Mouse (Mus musculus) kidney, postnatal 0 days (tissue): Measurements from ENCODE around the gene Olfr558. TPM values are rescaled to one million over a fixed set of nuclear protein-coding genes. Genes with fewer than 3 reads are reported as not detected.

Source experiments
- ATAC-seq: fragments of 200-750 bp; cut with Nextera tagmentation; replicated peaks from 2 replicates; pipeline ENCODE4 v1.8.0; 2017; ENCODE audit warnings: low read depth, moderate number of reproducible peaks, moderate TSS enrichment, moderate library complexity; ENCODE audit not compliant: low FRiP score
- DNase-seq: peaks from one replicate; pipeline ENCODE4 v3.0.0-alpha.2; 2016; ENCODE audit warnings: low spot score
- H3K27ac ChIP-seq: fragments of 300-500 bp; sonication (generic); 2 replicates; pipeline ENCODE4 v1.5.1; 2014; ENCODE audit warnings: mild to moderate bottlenecking
- H3K27me3 ChIP-seq: fragments of 300-500 bp; sonication (generic); 2 replicates; pipeline ENCODE4 v1.6.1; 2014; ENCODE audit warnings: low read length, mixed read lengths; ENCODE audit not compliant: insufficient read depth
- H3K36me3 ChIP-seq: fragments of 300-500 bp; sonication (generic); 2 replicates; pipeline ENCODE4 v1.6.1; 2014; ENCODE audit warnings: low read length, mixed read lengths; ENCODE audit not compliant: insufficient read depth
- H3K4me1 ChIP-seq: fragments of 300-500 bp; sonication (generic); replicated peaks from 2 replicates; pipeline ENCODE4 v1.6.1; 2014; ENCODE audit warnings: antibody characterized with exemption, low read length, mixed read lengths; ENCODE audit not compliant: insufficient read depth
- H3K4me2 ChIP-seq: fragments of 300-500 bp; sonication (generic); 2 replicates; pipeline ENCODE4 v1.6.1; 2014; ENCODE audit warnings: mild to moderate bottlenecking, low read length, moderate library complexity, mixed read lengths
- H3K4me3 ChIP-seq: fragments of 300-500 bp; sonication (generic); replicated peaks from 2 replicates; pipeline ENCODE4 v1.5.1; 2014; ENCODE audit warnings: low read depth, low read length
- H3K9ac ChIP-seq: fragments of 300-500 bp; sonication (generic); 2 replicates; pipeline ENCODE4 v1.6.1; 2014; ENCODE audit warnings: low read depth, low read length
- H3K9me3 ChIP-seq: fragments of 300-500 bp; sonication (generic); replicated peaks from 2 replicates; pipeline ENCODE4 v1.6.1; 2016; ENCODE audit warnings: low read length, inconsistent platforms, mixed read lengths
- CTCF ChIP-seq: IDR thresholded peaks from 2 replicates; pipeline ENCODE4 v1.5.1; 2016; ENCODE audit warnings: antibody characterized with exemption, low read depth, mild to moderate bottlenecking, moderate library complexity
- WGBS: fragments of 180-500 bp; shearing (Covaris S2); extraction: QIAGEN DNeasy Blood & Tissue Kit; methylation state at CpG from one replicate; pipeline ENCODE4 v1.1.7; 2014; 5-methylcytosine and 5-hydroxymethylcytosine counted together
- polyA plus RNA-seq: library from polyadenylated mRNA; unstranded; fragments of >200 nt; fragmentation: Nextera tagmentation; extraction: Ambion mirVana; gene quantifications from 2 replicates; pipeline ENCODE4 v1.2.1, GENCODE M21; 2015

Olfr558 gene
- polyA plus RNA-seq, 1 experiment from 2014 or later, result 1.4 TPM

DNA sequence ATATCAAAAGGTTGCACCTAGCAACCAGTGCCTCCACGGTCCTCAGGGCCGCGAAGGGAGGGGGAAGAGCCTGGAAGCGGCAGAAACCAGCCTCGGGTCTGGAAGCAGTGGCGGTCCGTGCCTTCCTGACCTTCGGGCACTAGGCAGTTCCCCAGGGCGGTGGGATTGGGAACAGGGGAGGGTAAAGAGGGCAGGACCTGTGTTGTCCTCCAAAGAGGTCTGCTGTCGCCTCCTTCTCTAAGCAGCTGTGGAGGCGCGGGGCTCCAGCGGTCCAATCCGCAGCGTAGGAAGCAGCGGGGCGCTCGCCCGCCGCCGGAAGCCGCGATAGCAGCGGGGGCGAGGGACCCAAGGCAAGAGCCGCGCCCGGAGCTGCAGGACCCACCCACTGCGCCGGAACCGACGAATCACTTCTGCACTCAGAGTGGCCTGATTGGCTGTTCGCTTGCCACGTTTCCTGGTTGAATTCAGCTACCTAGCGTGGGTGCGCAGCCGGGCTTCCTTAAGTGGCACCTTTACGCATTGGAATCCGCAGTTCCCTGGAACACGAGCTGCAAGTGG lies 15.0 kb upstream of the Olfr558 start, which contains the start of gene Trim68:
Gene Trim68, minus strand, starts transcription at position 384 of the 558 bp plus-strand sequence.
- H3K4me1 ChIP-seq, result no peaks in the 10 kb centered on the region
- H3K4me2 ChIP-seq, result peak within 1 kb of the TSS; percentile 71
- TF ChIP-seq CTCF, result no peak
- H3K27ac ChIP-seq, result 0 out of 2 replicates have a peak within 1 kb of the TSS, but pooled peaks have one; percentile 37
- peak within 1 kb of the TSS; percentile 56 for H3K4me3 ChIP-seq
- under 1% methylated on average over 40 of the region's 40 CpGs for WGBS
- DNase-seq, result peak; percentile 95
- no peaks in the 10 kb centered on the region for H3K27me3 ChIP-seq
- no peaks in the 10 kb centered on the region for H3K36me3 ChIP-seq
- peak; percentile 99 for ATAC-seq
- peak within 1 kb of the TSS; percentile 73 for H3K9ac ChIP-seq
- H3K9me3 ChIP-seq, result no peaks in the 10 kb centered on the region

DNA sequence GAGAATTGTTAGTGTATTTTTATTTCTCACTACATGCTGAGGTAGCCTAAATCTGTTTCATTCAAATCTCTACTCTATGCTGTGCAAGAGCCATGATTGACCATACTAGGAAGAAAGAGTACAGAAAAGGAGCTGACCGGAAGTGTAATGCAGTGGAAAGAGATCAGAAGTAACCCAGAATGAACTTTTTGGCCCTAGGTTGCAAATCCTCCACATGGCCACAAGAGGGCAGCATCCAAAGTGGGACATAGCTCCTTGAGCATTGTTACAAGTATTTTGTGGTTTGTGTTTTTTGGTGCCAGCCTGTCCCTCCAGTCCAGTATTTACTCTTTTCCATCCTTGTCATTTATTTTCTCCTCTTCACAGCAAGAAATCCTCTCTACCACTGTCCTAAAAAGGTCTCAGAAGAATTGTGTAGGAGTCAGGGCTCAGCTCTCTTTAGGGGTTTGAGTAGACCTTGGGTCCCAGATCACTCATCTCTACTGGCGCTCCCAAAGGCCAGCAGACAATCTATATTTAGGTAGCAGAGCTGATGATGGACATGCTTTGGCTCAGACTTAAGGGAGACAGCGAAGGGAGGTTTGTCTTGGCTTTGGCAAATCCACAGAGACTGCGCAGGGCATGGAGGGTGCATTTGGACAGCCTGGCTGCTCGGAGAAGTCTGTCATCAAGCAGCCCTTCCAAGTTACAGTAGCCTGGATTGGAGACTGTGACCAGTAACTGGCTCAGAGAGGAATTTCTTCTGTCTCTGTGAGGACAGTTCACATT lies 6.5 kb upstream of the Olfr558 start, which contains the start of gene Olfr557:
Gene Olfr557, plus strand, starts transcription at position 553 of the 768 bp plus-strand sequence.
- DNase-seq, result peak; percentile 63
- no peaks in the 10 kb centered on the region for H3K9me3 ChIP-seq
- no peaks in the 10 kb centered on the region for H3K27me3 ChIP-seq
- no peaks in the 10 kb centered on the region for H3K36me3 ChIP-seq
- TF ChIP-seq CTCF, result peak; percentile 93
- 69% methylated on average over 5 of the region's 5 CpGs for WGBS
- H3K27ac ChIP-seq, result no peak within 1 kb of the TSS
- H3K4me3 ChIP-seq, result no peak within 1 kb of the TSS
- no peak within 1 kb of the TSS for H3K9ac ChIP-seq
- H3K4me2 ChIP-seq, result no peak within 1 kb of the TSS
- no peaks in the 10 kb centered on the region for H3K4me1 ChIP-seq
- ATAC-seq, result no peak

DNA sequence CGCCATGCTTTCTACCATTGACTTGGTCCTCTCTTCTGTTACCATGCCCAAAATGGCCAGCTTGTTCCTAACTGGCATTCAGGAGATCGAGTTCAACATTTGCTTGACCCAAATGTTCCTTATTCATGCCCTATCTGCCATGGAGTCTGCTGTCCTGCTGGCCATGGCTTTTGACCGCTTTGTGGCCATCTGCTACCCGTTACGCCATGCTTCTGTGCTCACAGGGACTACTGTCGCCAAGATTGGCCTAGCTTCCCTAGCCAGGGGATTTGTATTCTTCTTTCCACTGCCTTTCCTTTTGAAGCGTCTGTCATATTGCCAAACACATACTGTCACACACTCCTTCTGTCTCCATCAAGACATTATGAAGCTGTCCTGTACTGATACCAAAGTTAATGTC lies 3.6 kb upstream of the Olfr558 start:
- no peaks in the 10 kb centered on the region for H3K36me3 ChIP-seq
- H3K9ac ChIP-seq, result no peak overlapping the region
- ATAC-seq (no peak), DNase-seq (no peak)
- no peaks in the 10 kb centered on the region for H3K4me1 ChIP-seq
- no peaks in the 10 kb centered on the region for H3K9me3 ChIP-seq
- H3K4me3 ChIP-seq, result no peak overlapping the region
- no peak overlapping the region for H3K4me2 ChIP-seq
- H3K27ac ChIP-seq, result no peak overlapping the region
- no peak for TF ChIP-seq CTCF
- H3K27me3 ChIP-seq, result no peaks in the 10 kb centered on the region
- 85% methylated on average over 7 of the region's 7 CpGs for WGBS

DNA sequence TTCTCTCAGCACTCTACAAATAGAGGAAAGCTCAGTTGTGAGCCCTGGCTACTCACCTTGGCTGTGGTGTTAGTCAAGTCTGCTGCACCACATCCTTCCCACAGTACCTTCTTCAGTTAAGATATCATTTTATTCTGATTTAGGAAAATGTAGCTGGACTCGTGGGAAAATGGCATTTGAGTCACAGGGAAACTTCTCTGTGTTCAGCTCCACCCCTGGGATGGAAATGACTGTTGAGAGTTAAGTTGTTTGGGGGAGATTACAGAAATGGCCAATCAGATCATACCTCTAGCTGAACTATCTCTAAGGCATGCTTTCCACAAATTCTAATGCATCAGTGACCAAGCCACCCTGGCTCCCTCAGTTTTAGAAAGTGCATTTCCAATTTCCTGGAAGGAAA lies 17.0 kb downstream of the Olfr558 start, which contains the start of gene Olfr33:
Gene Olfr33, minus strand, starts transcription at position 101 of the 400 bp plus-strand sequence.
- ATAC-seq (no peak), DNase-seq (no peak)
- no peaks in the 10 kb centered on the region for H3K4me1 ChIP-seq
- no peak within 1 kb of the TSS for H3K9ac ChIP-seq
- H3K36me3 ChIP-seq, result no peaks in the 10 kb centered on the region
- H3K4me3 ChIP-seq, result no peak within 1 kb of the TSS
- H3K27ac ChIP-seq, result no peak within 1 kb of the TSS
- 33% methylated on average over 1 of the region's 1 CpGs for WGBS
- no peaks in the 10 kb centered on the region for H3K27me3 ChIP-seq
- no peak within 1 kb of the TSS for H3K4me2 ChIP-seq
- no peaks in the 10 kb centered on the region for H3K9me3 ChIP-seq
- no peak for TF ChIP-seq CTCF

DNA sequence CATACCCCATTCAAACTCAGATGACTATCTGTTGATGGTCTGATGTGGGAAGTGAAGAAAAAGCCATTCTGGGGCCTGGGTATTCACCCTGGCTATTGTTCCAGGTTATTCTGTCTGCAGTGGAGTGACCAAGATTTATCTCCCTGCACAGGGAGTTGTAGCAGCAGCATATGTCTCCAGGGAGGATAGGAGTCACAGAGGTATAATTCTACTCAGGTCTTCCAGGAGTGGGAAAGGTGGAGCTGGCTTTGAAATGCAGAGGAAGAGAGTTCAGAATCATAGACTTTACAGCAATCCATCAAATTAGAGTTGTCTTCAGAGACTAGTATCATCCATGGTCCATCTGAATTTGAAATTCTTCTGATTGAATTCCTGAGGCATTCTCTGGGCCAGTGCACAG lies 25.4 kb downstream of the Olfr558 start, which contains the start of gene Olfr559:
Gene Olfr559, minus strand, starts transcription at position 101 of the 400 bp plus-strand sequence.
- no peaks in the 10 kb centered on the region for H3K36me3 ChIP-seq
- DNase-seq (no peak), ATAC-seq (no peak)
- H3K27ac ChIP-seq, result no peak within 1 kb of the TSS
- H3K9me3 ChIP-seq, result no peaks in the 10 kb centered on the region
- no peaks in the 10 kb centered on the region for H3K4me1 ChIP-seq
- H3K4me2 ChIP-seq, result no peak within 1 kb of the TSS
- no peak for TF ChIP-seq CTCF
- no peaks in the 10 kb centered on the region for H3K27me3 ChIP-seq
- H3K9ac ChIP-seq, result no peak within 1 kb of the TSS
- H3K4me3 ChIP-seq, result no peak within 1 kb of the TSS

DNA sequence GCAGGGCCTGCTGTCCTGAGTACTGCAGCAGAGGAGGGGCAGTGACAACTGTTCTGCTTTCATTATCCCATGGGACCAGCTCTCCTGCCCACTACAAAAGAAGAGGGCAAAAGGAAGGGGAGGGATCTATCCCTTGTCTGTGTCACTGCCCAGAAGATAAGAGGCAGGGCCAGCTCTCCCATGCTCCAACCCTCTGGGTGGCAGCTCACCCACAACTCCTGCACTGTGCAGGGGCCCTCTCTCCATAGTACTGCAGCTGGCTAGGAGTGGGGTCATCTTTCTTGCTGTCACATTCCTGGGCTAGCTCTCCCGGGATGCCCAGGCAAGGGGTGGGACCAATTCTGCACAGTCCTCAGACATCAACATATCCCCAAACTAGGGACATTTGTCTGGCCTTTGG lies 31.8 kb downstream of the Olfr558 start:
- Histone ChIP-seq H3K4me1 (no peaks in the 10 kb centered on the region), H3K9me3 (no peaks in the 10 kb centered on the region), H3K4me3 (no peak overlapping the region), H3K36me3 (no peaks in the 10 kb centered on the region), H3K27me3 (no peaks in the 10 kb centered on the region), H3K27ac (no peak overlapping the region), H3K4me2 (no peak overlapping the region), H3K9ac (no peak overlapping the region)
- DNase-seq (no peak), ATAC-seq (no peak)
- WGBS, result 17% methylated on average over 1 of the region's 1 CpGs
- no peak for TF ChIP-seq CTCF
